Mouse (Mus musculus): ENCODE measurements around the gene Defb5. TPM values are rescaled to one million over a fixed set of nuclear protein-coding genes. Genes with fewer than 3 reads are reported as not detected.

Defb5 gene
- not detected for polyA plus RNA-seq (2017; shearing (Covaris generic))

GRCm38 (mm10) chr8:19247280-19247679, at the start of gene Defb5:
Gene Defb5, plus strand, starts transcription at chr8:19247580.

GRCm38 (mm10) chr8:19225161-19225560, 22.2 kb upstream of the Defb5 start, which contains the start of gene Defb6:
Gene Defb6, plus strand, starts transcription at chr8:19225478.

GRCm38 (mm10) chr8:19239616-19240015, 7.8 kb upstream of the Defb5 start, which contains the start of gene Defb46:
Gene Defb46, plus strand, starts transcription at chr8:19239916.

GRCm38 (mm10) chr8:19293060-19293459, 45.7 kb downstream of the Defb5 start, which contains the start of gene Defb3:
Gene Defb3, plus strand, starts transcription at chr8:19293360.

Other genes with a start within 250 kb of the Defb5 start
- not detected for gene Defb38, start 221.0 kb upstream of the Defb5 start, polyA plus RNA-seq (2017; shearing (Covaris generic))
- gene Defb39, start 182.8 kb upstream of the Defb5 start, polyA plus RNA-seq (2017; shearing (Covaris generic)) = not detected
- gene Defb12, start 132.7 kb upstream of the Defb5 start, polyA plus RNA-seq (2017; shearing (Covaris generic)) = not detected
- not detected for gene Defb34, start 123.8 kb upstream of the Defb5 start, polyA plus RNA-seq (2017; shearing (Covaris generic))
- not detected for gene Gm45826, start 106.8 kb upstream of the Defb5 start, polyA plus RNA-seq (2017; shearing (Covaris generic))
- gene Defb14, start 53.2 kb upstream of the Defb5 start, polyA plus RNA-seq (2017; shearing (Covaris generic)) = not detected
- not detected for gene Defb4, start 48.9 kb upstream of the Defb5 start, polyA plus RNA-seq (2017; shearing (Covaris generic))
- gene Defb6, start 22.1 kb upstream of the Defb5 start, polyA plus RNA-seq (2017; shearing (Covaris generic)) = not detected
- not detected for gene Defb46, start 7.7 kb upstream of the Defb5 start, polyA plus RNA-seq (2017; shearing (Covaris generic))
- gene Defb3, start 45.8 kb downstream of the Defb5 start, polyA plus RNA-seq (2017; shearing (Covaris generic)) = not detected
- gene Defb8, start 200.0 kb downstream of the Defb5 start, polyA plus RNA-seq (2017; shearing (Covaris generic)) = not detected
- not detected for gene Defb7, start 247.5 kb downstream of the Defb5 start, polyA plus RNA-seq (2017; shearing (Covaris generic))

Data from effector memory CD4-positive, alpha-beta T cell, adult 7 months (primary cell).